Mouse (Mus musculus) intestine, embryonic 15.5 days (tissue): ENCODE results near the gene Emc6. TPM values are rescaled to one million over a fixed set of nuclear protein-coding genes. Genes with fewer than 3 reads are reported as not detected.

ENCODE experiments used
- ATAC-seq: fragments of 200-750 bp; cut with Nextera tagmentation; 2 replicates; pipeline ENCODE4 v1.8.0; 2017; ENCODE audit warnings: moderate TSS enrichment, moderate library complexity
- H3K27ac ChIP-seq: fragments of 300-500 bp; sonication (generic); 2 replicates; pipeline ENCODE4 v1.5.1; 2015; ENCODE audit warnings: mild to moderate bottlenecking, inconsistent platforms
- H3K27me3 ChIP-seq: fragments of 300-500 bp; sonication (generic); replicated peaks from 2 replicates; pipeline ENCODE4 v1.6.1; 2015; ENCODE audit warnings: inconsistent platforms
- H3K36me3 ChIP-seq: fragments of 300-500 bp; sonication (generic); 2 replicates; pipeline ENCODE4 v1.6.1; 2015; ENCODE audit warnings: inconsistent platforms
- H3K4me1 ChIP-seq: fragments of 300-500 bp; sonication (generic); replicated peaks from 2 replicates; pipeline ENCODE4 v1.6.1; 2015; ENCODE audit warnings: inconsistent platforms
- H3K4me2 ChIP-seq: fragments of 300-500 bp; sonication (generic); replicated peaks from 2 replicates; pipeline ENCODE4 v1.6.1; 2015; ENCODE audit warnings: mild to moderate bottlenecking, inconsistent platforms
- H3K4me3 ChIP-seq: fragments of 300-500 bp; sonication (generic); replicated peaks from 2 replicates; pipeline ENCODE4 v1.5.1; 2015; ENCODE audit warnings: inconsistent platforms
- H3K9ac ChIP-seq: fragments of 300-500 bp; sonication (generic); 2 replicates; pipeline ENCODE4 v1.6.1; 2015; ENCODE audit warnings: inconsistent platforms
- H3K9me3 ChIP-seq: fragments of 300-500 bp; sonication (generic); 2 replicates; pipeline ENCODE4 v1.6.1; 2016; ENCODE audit warnings: inconsistent platforms
- WGBS: fragments of 180-500 bp; shearing (Covaris S2); methylation state at CpG from one replicate; pipeline ENCODE4 v1.1.7; 2015; 5-methylcytosine and 5-hydroxymethylcytosine counted together
- polyA plus RNA-seq: library from polyadenylated mRNA; unstranded; fragments of >200 nt; fragmentation: Nextera tagmentation; extraction: Ambion mirVana; gene quantifications from 2 replicates; pipeline ENCODE4 v1.2.1, GENCODE M21; 2015

Emc6 gene
- polyA plus RNA-seq, 1 experiment from 2014 or later: 126 TPM

DNA sequence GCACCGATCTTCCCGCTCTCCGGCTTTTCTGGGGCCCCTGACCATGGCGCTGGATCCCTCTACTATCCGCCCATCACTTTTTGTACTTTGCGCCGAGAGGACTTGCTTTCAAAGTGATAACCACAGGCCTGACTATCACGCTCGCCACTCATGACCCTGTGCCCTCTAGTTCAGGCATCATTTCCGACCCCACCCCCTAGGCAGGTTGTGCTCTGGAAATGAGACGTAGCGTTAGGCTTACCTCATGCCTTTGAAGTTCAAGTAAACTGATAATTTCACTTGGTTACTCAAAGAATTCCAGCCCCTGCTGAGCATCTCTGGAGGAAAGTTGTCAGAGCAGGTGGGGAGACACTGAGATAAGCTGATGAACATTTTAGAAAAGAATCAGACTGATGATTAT lies 23.0 kb upstream of the Emc6 start:
- peaks cover 11% of the 10 kb centered on the region; the same call in 1 of the 2 replicates for H3K4me1 ChIP-seq
- under 1% methylated on average over 12 of the region's 12 CpGs for WGBS
- 0 out of 2 replicates have a peak overlapping the region, but pooled peaks have one; percentile 44 for H3K27ac ChIP-seq
- H3K9ac ChIP-seq: peak overlapping the region; percentile 81
- H3K4me3 ChIP-seq: peak overlapping the region; percentile 79
- peak; percentile 11; the same call in 1 of the 2 replicates for ATAC-seq
- H3K9me3 ChIP-seq: no peaks in the 10 kb centered on the region
- no peaks in the 10 kb centered on the region for H3K36me3 ChIP-seq
- no peaks in the 10 kb centered on the region for H3K27me3 ChIP-seq
- peak overlapping the region; percentile 98 for H3K4me2 ChIP-seq

DNA sequence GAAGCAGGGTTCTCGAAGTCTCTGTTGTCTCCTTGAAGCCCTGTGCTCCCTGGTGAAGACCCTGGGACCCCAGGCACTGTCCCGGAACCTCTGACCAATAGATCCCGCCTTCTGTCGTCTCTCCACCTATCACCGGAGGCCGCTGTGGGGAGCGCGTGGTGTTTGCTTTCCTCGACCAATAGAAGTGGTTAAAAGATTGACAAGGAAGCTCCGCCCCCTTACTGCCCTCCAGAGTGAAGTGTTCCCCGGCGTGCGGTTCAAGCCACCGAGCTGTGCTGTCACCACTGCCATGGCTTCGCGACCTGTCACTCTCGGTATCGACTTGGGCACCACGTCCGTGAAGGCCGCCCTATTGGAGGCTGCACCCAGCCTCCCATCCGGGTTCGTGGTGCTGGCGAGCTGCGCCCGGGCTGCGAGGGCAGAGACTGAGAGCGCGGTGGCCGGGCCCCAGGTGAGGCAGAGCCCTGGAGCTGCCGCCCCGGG lies 22.4 kb upstream of the Emc6 start, which contains the start of gene Shpk:
Gene Shpk (plus strand): TSS at position 231 of the 483 bp plus-strand sequence.
- ATAC-seq: peak; percentile 99
- WGBS: 0% methylated on average over 32 of the region's 32 CpGs
- Histone ChIP-seq H3K9ac (peak within 1 kb of the TSS; percentile 81), H3K4me1 (peaks cover 11% of the 10 kb centered on the region; the same call in 1 of the 2 replicates), H3K4me2 (peak within 1 kb of the TSS; percentile 98), H3K27ac (peak within 1 kb of the TSS; percentile 44; the same call in 1 of the 2 replicates), H3K27me3 (no peaks in the 10 kb centered on the region), H3K36me3 (no peaks in the 10 kb centered on the region), H3K9me3 (no peaks in the 10 kb centered on the region), H3K4me3 (peak within 1 kb of the TSS; percentile 79)

DNA sequence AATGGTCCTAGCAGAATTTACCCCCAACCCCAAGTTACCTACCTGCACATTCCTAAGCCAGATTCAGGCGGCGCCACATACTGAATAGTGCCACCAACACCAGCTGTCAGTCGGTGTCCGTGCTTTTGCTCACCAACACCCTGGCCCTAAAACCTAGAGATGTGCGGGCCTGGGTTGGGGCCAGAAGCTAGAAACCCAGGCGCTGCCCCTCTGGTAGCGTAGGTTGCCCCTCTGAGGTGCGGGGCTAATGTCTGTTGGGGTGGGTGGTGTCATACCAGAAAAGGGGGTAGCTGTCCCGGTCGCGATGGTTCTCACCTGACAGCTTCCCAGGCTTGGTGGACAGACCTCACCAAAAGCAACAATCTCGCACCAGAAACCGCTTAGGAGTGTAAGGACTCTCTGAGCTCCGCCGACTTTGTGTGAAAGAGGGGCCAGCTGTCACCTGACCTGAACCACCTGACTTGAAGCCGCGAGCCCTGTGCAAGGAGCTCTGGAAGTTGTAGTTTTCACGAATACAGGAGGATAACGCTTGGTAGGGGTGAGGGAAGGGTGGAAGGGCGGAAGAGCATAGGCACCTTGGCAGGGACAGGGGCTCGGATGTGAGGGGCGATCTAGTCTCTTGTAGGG lies 21.9 kb upstream of the Emc6 start, which contains the start of gene Ctns:
Gene Ctns (minus strand): TSS at position 440 of the 627 bp plus-strand sequence.
- no peaks in the 10 kb centered on the region for H3K36me3 ChIP-seq
- under 1% methylated on average over 22 of the region's 22 CpGs for WGBS
- peak within 1 kb of the TSS; percentile 79 for H3K4me3 ChIP-seq
- peak within 1 kb of the TSS; percentile 98 for H3K4me2 ChIP-seq
- peak within 1 kb of the TSS; percentile 81 for H3K9ac ChIP-seq
- no peaks in the 10 kb centered on the region for H3K27me3 ChIP-seq
- H3K27ac ChIP-seq: peak within 1 kb of the TSS; percentile 44; the same call in 1 of the 2 replicates
- H3K4me1 ChIP-seq: peaks cover 11% of the 10 kb centered on the region; the same call in 1 of the 2 replicates
- ATAC-seq: peak; percentile 98
- H3K9me3 ChIP-seq: no peaks in the 10 kb centered on the region

DNA sequence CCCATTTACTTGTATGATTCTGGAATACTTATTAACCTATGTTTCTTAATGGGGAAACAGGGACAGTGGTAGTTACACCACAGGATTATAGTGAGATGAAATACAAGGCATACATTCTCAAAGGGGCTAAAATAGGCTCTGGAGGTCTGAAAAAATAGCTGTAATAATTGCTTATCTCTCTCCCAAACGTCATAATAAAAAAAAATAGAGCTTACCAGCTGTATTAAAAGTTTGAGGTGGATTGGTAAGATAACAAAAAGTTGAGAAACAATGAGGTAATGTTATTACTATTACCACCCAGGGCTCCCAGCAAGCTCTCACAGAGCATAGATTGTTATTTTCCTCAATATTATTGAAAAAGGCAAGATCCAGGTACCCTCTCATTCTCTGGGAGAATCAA lies 21.4 kb upstream of the Emc6 start:
- Histone ChIP-seq H3K4me2 (peak overlapping the region; percentile 98), H3K4me1 (peaks cover 11% of the 10 kb centered on the region; the same call in 1 of the 2 replicates), H3K36me3 (no peaks in the 10 kb centered on the region), H3K4me3 (peak overlapping the region; percentile 79), H3K9me3 (no peaks in the 10 kb centered on the region), H3K27me3 (no peaks in the 10 kb centered on the region), H3K9ac (peak overlapping the region; percentile 51), H3K27ac (no peak overlapping the region)
- WGBS: 0% methylated on average over 1 of the region's 1 CpGs
- no peak for ATAC-seq

DNA sequence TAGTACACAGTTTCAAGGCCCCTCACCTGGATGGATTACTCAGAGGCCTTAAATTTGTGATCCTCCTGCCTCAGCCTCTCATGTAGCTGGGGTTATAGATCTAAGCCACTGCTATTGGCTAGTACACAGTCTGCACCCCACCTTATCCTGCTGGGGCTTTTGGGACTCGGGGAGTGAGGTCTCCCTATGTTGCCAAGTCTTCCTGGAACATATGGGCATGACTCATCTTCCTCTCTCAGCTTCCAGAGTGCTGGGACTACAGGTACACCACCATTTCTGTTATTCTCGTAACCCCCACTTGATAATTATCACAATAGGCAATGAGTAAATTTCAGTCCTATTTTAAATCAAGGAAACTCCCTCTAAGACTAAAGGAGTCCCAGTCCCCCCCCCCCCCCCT lies 17.6 kb upstream of the Emc6 start:
- no peaks in the 10 kb centered on the region for H3K9me3 ChIP-seq
- H3K4me3 ChIP-seq: no peak overlapping the region
- no peak overlapping the region for H3K27ac ChIP-seq
- 0 out of 2 replicates have a peak, but pooled peaks cover 6% of the 10 kb centered on the region for H3K4me1 ChIP-seq
- no peak overlapping the region for H3K4me2 ChIP-seq
- WGBS: 68% methylated on average over 2 of the region's 2 CpGs
- no peaks in the 10 kb centered on the region for H3K27me3 ChIP-seq
- ATAC-seq: no peak
- peaks cover 5% of the 10 kb centered on the region; the same call in 1 of the 2 replicates for H3K36me3 ChIP-seq
- no peak overlapping the region for H3K9ac ChIP-seq

DNA sequence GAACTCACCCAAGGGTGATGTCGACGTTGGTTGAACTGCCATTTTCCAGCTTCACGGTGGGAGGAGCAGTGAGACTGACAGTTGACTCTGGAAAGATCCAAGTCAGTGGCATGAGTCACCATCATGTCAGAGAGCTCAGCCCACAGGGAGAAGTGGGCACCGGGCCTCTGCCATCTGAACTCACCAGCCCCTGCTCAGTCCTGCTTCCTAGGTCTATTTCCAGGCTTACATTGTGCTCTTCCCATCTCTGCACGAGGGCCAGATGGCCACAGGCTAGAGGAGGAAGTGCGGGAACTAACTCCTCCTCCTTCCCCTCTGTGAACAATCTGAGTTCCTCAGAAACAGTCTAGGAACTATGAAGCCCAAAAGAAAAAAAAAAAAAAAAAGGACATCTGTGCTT lies 16.2 kb upstream of the Emc6 start:
- H3K36me3 ChIP-seq: peaks cover 5% of the 10 kb centered on the region; the same call in 1 of the 2 replicates
- no peak overlapping the region for H3K27ac ChIP-seq
- no peak overlapping the region for H3K9ac ChIP-seq
- 0 out of 2 replicates have a peak, but pooled peaks cover 6% of the 10 kb centered on the region for H3K4me1 ChIP-seq
- ATAC-seq: no peak
- no peak overlapping the region for H3K4me2 ChIP-seq
- H3K27me3 ChIP-seq: no peaks in the 10 kb centered on the region
- WGBS: 74% methylated on average over 6 of the region's 6 CpGs
- no peak overlapping the region for H3K4me3 ChIP-seq
- H3K9me3 ChIP-seq: no peaks in the 10 kb centered on the region

DNA sequence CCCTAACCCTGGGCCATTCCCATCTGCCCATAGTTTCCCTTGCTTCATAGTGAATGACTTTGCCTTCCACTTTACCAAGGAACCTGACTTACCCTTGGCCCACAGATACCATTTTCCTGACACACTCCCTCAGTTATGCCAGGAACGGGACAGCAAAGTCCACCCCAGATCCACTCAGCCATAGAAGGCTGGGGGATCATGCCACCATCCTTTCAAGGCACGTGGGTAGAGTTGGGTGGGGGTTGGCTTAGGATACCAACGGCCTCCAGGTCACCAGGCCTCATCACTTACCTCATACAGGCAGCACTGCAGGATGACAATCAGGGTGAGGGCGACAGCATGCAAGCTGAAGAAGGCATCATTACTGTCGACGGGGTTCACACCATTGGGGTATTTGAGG lies 10.4 kb upstream of the Emc6 start:
- Histone ChIP-seq H3K4me1 (no peaks in the 10 kb centered on the region), H3K27ac (no peak overlapping the region), H3K4me2 (no peak overlapping the region), H3K36me3 (peaks cover 9% of the 10 kb centered on the region), H3K4me3 (no peak overlapping the region), H3K9ac (no peak overlapping the region), H3K27me3 (no peaks in the 10 kb centered on the region), H3K9me3 (no peaks in the 10 kb centered on the region)
- ATAC-seq: no peak
- WGBS: 91% methylated on average over 6 of the region's 6 CpGs

DNA sequence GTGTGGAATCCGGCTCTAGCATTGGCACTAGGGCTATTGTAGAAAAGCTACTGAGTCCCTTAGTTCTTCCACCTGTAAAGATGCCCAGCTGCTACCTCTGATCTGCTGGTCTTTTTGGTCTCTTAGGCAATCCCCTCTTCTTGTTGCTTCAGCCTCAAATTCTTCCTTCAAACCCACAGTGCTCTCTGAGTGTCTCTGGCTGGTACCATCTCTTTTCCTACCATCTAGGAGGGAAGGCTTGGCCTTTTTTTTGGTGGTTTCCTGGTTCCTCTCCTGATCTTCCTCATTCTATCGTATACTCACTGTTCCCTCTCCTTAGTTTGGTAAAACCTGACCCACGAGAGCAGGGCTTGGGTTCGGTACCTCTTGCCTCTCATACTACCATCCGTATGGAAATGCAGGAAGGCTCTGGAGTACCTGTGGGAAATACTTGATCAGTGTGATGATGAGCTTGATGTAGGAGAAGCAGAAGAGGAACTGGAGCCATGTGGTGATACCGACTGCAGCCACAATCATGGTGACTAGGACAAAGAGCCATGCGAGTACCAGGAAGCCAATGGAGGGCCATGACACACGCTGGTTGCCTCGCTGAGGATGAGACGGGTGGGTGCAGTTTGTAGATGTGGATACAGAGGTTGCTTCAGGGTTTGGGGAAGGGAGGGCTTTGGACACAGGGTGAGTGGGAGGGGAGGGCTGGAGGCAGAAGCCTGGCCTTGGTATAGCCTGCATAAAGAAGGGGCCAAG lies 9.2 kb upstream of the Emc6 start:
- Histone ChIP-seq H3K27ac (no peak overlapping the region), H3K36me3 (peaks cover 13% of the 10 kb centered on the region), H3K27me3 (no peaks in the 10 kb centered on the region), H3K4me1 (no peaks in the 10 kb centered on the region), H3K9me3 (no peaks in the 10 kb centered on the region), H3K4me3 (no peak overlapping the region), H3K9ac (no peak overlapping the region), H3K4me2 (no peak overlapping the region)
- WGBS: 91% methylated on average over 10 of the region's 10 CpGs
- ATAC-seq: no peak

DNA sequence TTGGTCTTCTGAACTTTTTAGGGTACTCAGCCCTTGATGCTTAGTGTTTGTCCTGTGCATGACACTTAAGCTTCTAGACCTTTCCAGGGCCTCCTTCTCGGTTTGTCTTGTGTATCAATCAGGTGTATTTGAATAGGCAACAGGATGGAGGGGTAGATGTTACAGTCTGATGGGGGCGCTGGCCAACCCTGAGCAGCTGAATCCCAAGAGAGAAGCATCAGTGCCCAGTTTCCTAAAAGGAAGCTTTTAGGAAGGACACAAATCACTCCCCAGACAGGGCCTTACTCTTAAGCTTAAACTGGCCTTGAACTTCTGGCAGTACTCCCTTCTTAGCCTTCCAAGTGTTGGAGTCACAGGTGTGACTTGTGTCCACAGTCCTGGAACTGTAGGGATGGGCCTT lies 1.1 kb upstream of the Emc6 start:
- Histone ChIP-seq H3K9ac (peak overlapping the region; percentile 78), H3K9me3 (no peaks in the 10 kb centered on the region), H3K27ac (peak overlapping the region; percentile 97), H3K4me1 (peaks cover 26% of the 10 kb centered on the region), H3K4me2 (peak overlapping the region; percentile 76), H3K4me3 (peak overlapping the region; percentile 94), H3K36me3 (peaks cover 8% of the 10 kb centered on the region; the same call in 1 of the 2 replicates), H3K27me3 (no peaks in the 10 kb centered on the region)
- 4% methylated on average over 2 of the region's 2 CpGs for WGBS
- ATAC-seq: peak; percentile 16

DNA sequence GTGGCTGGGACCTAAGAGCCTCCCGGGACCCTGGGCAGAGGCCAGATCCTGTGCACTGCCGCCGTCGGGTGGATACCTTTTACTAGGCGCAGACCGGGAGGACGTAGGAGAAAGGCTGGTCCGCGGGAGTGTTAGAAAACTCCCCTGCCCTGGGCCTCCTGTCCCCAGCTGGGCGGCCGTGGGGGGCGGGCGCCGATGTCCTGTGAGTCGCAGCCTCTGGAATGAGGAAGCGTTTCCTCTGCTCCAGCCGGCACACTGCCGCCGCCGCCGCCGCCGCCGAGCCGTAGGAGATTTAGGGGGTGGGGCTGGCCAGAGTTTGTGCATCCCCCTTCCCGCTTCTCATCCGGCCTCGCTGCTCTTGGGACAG lies 655 bp upstream of the Emc6 start:
- Histone ChIP-seq H3K36me3 (peaks cover 8% of the 10 kb centered on the region; the same call in 1 of the 2 replicates), H3K27ac (peak overlapping the region; percentile 97), H3K4me2 (peak overlapping the region; percentile 76), H3K9ac (peak overlapping the region; percentile 78), H3K4me1 (peaks cover 28% of the 10 kb centered on the region), H3K9me3 (no peaks in the 10 kb centered on the region), H3K27me3 (no peaks in the 10 kb centered on the region), H3K4me3 (peak overlapping the region; percentile 94)
- under 1% methylated on average over 28 of the region's 28 CpGs for WGBS
- peak; percentile 86 for ATAC-seq

DNA sequence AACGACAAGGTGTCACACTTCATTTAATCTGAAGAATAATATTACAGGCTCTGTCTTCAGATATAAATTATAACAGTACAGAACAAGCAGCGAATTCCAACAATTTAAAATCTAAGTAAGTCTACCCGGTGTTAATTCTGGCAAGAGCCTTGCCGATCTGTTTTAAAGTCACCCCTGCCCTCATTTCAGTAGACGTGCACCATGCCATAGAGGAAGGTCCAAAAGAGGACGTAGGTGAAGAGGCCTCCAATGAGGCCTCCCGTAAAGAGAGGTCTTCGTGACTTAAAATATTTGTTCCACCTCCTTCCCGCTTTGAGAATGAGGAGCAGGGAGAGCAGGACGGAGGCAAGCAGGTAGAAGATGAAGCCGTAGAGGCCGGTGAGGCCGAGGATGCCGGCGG lies 651 bp downstream of the Emc6 start:
- no peaks in the 10 kb centered on the region for H3K27me3 ChIP-seq
- ATAC-seq: no peak
- H3K9me3 ChIP-seq: no peaks in the 10 kb centered on the region
- peaks cover 3% of the 10 kb centered on the region; the same call in 1 of the 2 replicates for H3K36me3 ChIP-seq
- under 1% methylated on average over 15 of the region's 15 CpGs for WGBS
- H3K4me2 ChIP-seq: peak overlapping the region; percentile 78
- peak overlapping the region; percentile 74 for H3K9ac ChIP-seq
- peak overlapping the region; percentile 94 for H3K4me3 ChIP-seq
- H3K4me1 ChIP-seq: peaks cover 30% of the 10 kb centered on the region
- H3K27ac ChIP-seq: peak overlapping the region; percentile 63; the same call in 1 of the 2 replicates

DNA sequence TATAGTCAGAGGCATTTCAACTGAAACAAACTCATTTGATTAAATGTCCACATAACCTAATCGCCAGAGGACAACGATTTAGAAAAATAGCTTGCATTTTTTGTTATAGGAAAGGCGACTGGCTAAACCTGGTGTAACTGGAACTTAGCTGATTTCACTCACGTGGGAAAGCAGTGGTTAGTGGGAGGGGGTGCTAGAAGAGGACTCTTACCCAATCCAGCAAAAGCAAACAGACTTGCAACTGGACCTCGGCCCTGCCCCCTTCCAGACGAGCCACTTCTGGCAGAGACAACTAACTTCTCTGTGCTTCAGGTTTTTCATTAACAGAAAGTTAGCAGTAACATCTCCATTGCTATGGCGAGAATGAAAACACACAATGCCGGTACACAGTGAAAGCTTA lies 1.2 kb downstream of the Emc6 start:
- Histone ChIP-seq H3K27me3 (no peaks in the 10 kb centered on the region), H3K4me1 (peaks cover 30% of the 10 kb centered on the region), H3K4me2 (peak overlapping the region; percentile 78), H3K9me3 (no peaks in the 10 kb centered on the region), H3K9ac (peak overlapping the region; percentile 74), H3K36me3 (peaks cover 3% of the 10 kb centered on the region; the same call in 1 of the 2 replicates), H3K4me3 (peak overlapping the region; percentile 94), H3K27ac (0 out of 2 replicates have a peak overlapping the region, but pooled peaks have one; percentile 63)
- 28% methylated on average over 8 of the region's 8 CpGs for WGBS
- ATAC-seq: peak; percentile 31
